Mouse (Mus musculus): Measurements from ENCODE around the gene Tsen54. TPM values are rescaled to one million over a fixed set of nuclear protein-coding genes. Genes with fewer than 3 reads are reported as not detected.

Tsen54 gene
- total and polyA plus RNA-seq, 2 experiments from 2014 or later, result 16.8 to 23.5 TPM

- Histone ChIP-seq H3K27me3 (ENCODE audit: insufficient read depth, low read length) (no peaks in the 10 kb centered on the region), H3K4me1 (ENCODE audit: insufficient read depth) (no peaks in the 10 kb centered on the region), H3K4me2 (ENCODE audit: low read depth) (no peak overlapping the region), H3K36me3 (ENCODE audit: insufficient read depth) (peaks cover 35% of the 10 kb centered on the region), H3K4me3 (ENCODE audit: low read depth, low read length) (no peak overlapping the region), H3K9me3 (ENCODE audit: low read length) (no peaks in the 10 kb centered on the region), H3K9ac (no peak overlapping the region), H3K27ac (ENCODE audit: low read depth, low read length) (no peak overlapping the region)
- no peak for ATAC-seq
- no peak for DNase-seq
- WGBS, result 90% methylated on average over 24 of the region's 24 CpGs
- no peak for TF ChIP-seq CTCF (IDR thresholded peaks at IDR 0.05; ENCODE audit: low read depth)
These were observed 11.3 kb upstream of the Tsen54 start for GRCm38 (mm10) chr11:115803072-115803709.

GRCm38 (mm10) chr11:115805005-115805404, 9.5 kb upstream of the Tsen54 start:
- ATAC-seq, result no peak
- DNase-seq, result no peak
- Histone ChIP-seq H3K9me3 (ENCODE audit: low read length) (no peaks in the 10 kb centered on the region), H3K4me2 (ENCODE audit: low read depth) (no peak overlapping the region), H3K36me3 (ENCODE audit: insufficient read depth) (peaks cover 19% of the 10 kb centered on the region; the same call in 1 of the 2 replicates), H3K27ac (ENCODE audit: low read depth, low read length) (no peak overlapping the region), H3K27me3 (ENCODE audit: insufficient read depth, low read length) (no peaks in the 10 kb centered on the region), H3K9ac (no peak overlapping the region), H3K4me3 (ENCODE audit: low read depth, low read length) (no peak overlapping the region), H3K4me1 (ENCODE audit: insufficient read depth) (0 out of 2 replicates have a peak, but pooled peaks cover 8% of the 10 kb centered on the region)
- TF ChIP-seq CTCF (IDR thresholded peaks at IDR 0.05; ENCODE audit: low read depth), result no peak
- WGBS, result 98% methylated on average over 7 of the region's 7 CpGs

- H3K27ac ChIP-seq (ENCODE audit: low read depth, low read length), result no peak overlapping the region
- no peak overlapping the region for H3K4me3 ChIP-seq (ENCODE audit: low read depth, low read length)
- 0 out of 2 replicates have a peak, but pooled peaks cover 8% of the 10 kb centered on the region for H3K4me1 ChIP-seq (ENCODE audit: insufficient read depth)
- TF ChIP-seq CTCF (IDR thresholded peaks at IDR 0.05; ENCODE audit: low read depth), result no peak
- ATAC-seq (no peak), DNase-seq (no peak)
- peaks cover 19% of the 10 kb centered on the region; the same call in 1 of the 2 replicates for H3K36me3 ChIP-seq (ENCODE audit: insufficient read depth)
- no peak overlapping the region for H3K9ac ChIP-seq
- WGBS, result 92% methylated on average over 10 of the region's 10 CpGs
- H3K27me3 ChIP-seq (ENCODE audit: insufficient read depth, low read length), result no peaks in the 10 kb centered on the region
- H3K9me3 ChIP-seq (ENCODE audit: low read length), result no peaks in the 10 kb centered on the region
- H3K4me2 ChIP-seq (ENCODE audit: low read depth), result no peak overlapping the region; the same call in 1 of the 2 replicates
These were observed 8.4 kb upstream of the Tsen54 start for GRCm38 (mm10) chr11:115806154-115806553.

GRCm38 (mm10) chr11:115807306-115807705, 7.2 kb upstream of the Tsen54 start:
- Histone ChIP-seq H3K9me3 (ENCODE audit: low read length) (no peaks in the 10 kb centered on the region), H3K9ac (no peak overlapping the region), H3K36me3 (ENCODE audit: insufficient read depth) (peaks cover 11% of the 10 kb centered on the region; the same call in 1 of the 2 replicates), H3K4me1 (ENCODE audit: insufficient read depth) (0 out of 2 replicates have a peak, but pooled peaks cover 8% of the 10 kb centered on the region), H3K4me3 (ENCODE audit: low read depth, low read length) (no peak overlapping the region), H3K27ac (ENCODE audit: low read depth, low read length) (0 out of 2 replicates have a peak overlapping the region, but pooled peaks have one; percentile 5), H3K4me2 (ENCODE audit: low read depth) (no peak overlapping the region), H3K27me3 (ENCODE audit: insufficient read depth, low read length) (no peaks in the 10 kb centered on the region)
- TF ChIP-seq CTCF (IDR thresholded peaks at IDR 0.05; ENCODE audit: low read depth), result no peak
- DNase-seq (peak; percentile 26), ATAC-seq (peak; percentile 67)
- 25% methylated on average over 6 of the region's 6 CpGs for WGBS

GRCm38 (mm10) chr11:115807971-115808370, 6.6 kb upstream of the Tsen54 start:
- WGBS, result 31% methylated on average over 11 of the region's 11 CpGs
- H3K27ac ChIP-seq (ENCODE audit: low read depth, low read length), result 0 out of 2 replicates have a peak overlapping the region, but pooled peaks have one; percentile 5
- H3K4me2 ChIP-seq (ENCODE audit: low read depth), result no peak overlapping the region
- 0 out of 2 replicates have a peak, but pooled peaks cover 8% of the 10 kb centered on the region for H3K4me1 ChIP-seq (ENCODE audit: insufficient read depth)
- H3K4me3 ChIP-seq (ENCODE audit: low read depth, low read length), result no peak overlapping the region
- TF ChIP-seq CTCF (IDR thresholded peaks at IDR 0.05; ENCODE audit: low read depth), result no peak
- H3K9ac ChIP-seq, result no peak overlapping the region
- ATAC-seq (no peak), DNase-seq (no peak)
- H3K36me3 ChIP-seq (ENCODE audit: insufficient read depth), result peaks cover 11% of the 10 kb centered on the region; the same call in 1 of the 2 replicates
- no peaks in the 10 kb centered on the region for H3K27me3 ChIP-seq (ENCODE audit: insufficient read depth, low read length)
- no peaks in the 10 kb centered on the region for H3K9me3 ChIP-seq (ENCODE audit: low read length)

- peak; percentile 33 for ATAC-seq
- 18% methylated on average over 10 of the region's 10 CpGs for WGBS
- peak; percentile 41 for DNase-seq
- TF ChIP-seq CTCF (IDR thresholded peaks at IDR 0.05; ENCODE audit: low read depth), result no peak
- H3K9ac ChIP-seq, result no peak overlapping the region
- H3K27ac ChIP-seq (ENCODE audit: low read depth, low read length), result peak overlapping the region; percentile 54
- peaks cover 5% of the 10 kb centered on the region; the same call in 1 of the 2 replicates for H3K36me3 ChIP-seq (ENCODE audit: insufficient read depth)
- H3K27me3 ChIP-seq (ENCODE audit: insufficient read depth, low read length), result no peaks in the 10 kb centered on the region
- no peaks in the 10 kb centered on the region for H3K9me3 ChIP-seq (ENCODE audit: low read length)
- 0 out of 2 replicates have a peak, but pooled peaks cover 8% of the 10 kb centered on the region for H3K4me1 ChIP-seq (ENCODE audit: insufficient read depth)
- H3K4me3 ChIP-seq (ENCODE audit: low read depth, low read length), result no peak overlapping the region
- H3K4me2 ChIP-seq (ENCODE audit: low read depth), result peak overlapping the region; percentile 24
These were observed 5.7 kb upstream of the Tsen54 start for GRCm38 (mm10) chr11:115808696-115809310.

GRCm38 (mm10) chr11:115809311-115809781, 5.2 kb upstream of the Tsen54 start:
- H3K27me3 ChIP-seq (ENCODE audit: insufficient read depth, low read length), result no peaks in the 10 kb centered on the region
- TF ChIP-seq CTCF (IDR thresholded peaks at IDR 0.05; ENCODE audit: low read depth), result no peak
- DNase-seq, result no peak
- no peak for ATAC-seq
- peaks cover 10% of the 10 kb centered on the region; the same call in 1 of the 2 replicates for H3K4me1 ChIP-seq (ENCODE audit: insufficient read depth)
- H3K4me2 ChIP-seq (ENCODE audit: low read depth), result peak overlapping the region; percentile 24; the same call in 1 of the 2 replicates
- H3K4me3 ChIP-seq (ENCODE audit: low read depth, low read length), result no peak overlapping the region
- H3K9ac ChIP-seq, result no peak overlapping the region
- H3K9me3 ChIP-seq (ENCODE audit: low read length), result no peaks in the 10 kb centered on the region
- 47% methylated on average over 8 of the region's 8 CpGs for WGBS
- peak overlapping the region; percentile 54; the same call in 1 of the 2 replicates for H3K27ac ChIP-seq (ENCODE audit: low read depth, low read length)
- H3K36me3 ChIP-seq (ENCODE audit: insufficient read depth), result peaks cover 5% of the 10 kb centered on the region; the same call in 1 of the 2 replicates

All from forebrain, postnatal 0 days (tissue).